Mouse (Mus musculus): Measurements from ENCODE around the gene Pam16. TPM values are rescaled to one million over a fixed set of nuclear protein-coding genes. Genes with fewer than 3 reads are reported as not detected.

Pam16 gene
- polyA plus RNA-seq, 1 experiment from 2014 or later, result 112 TPM

- Histone ChIP-seq H3K27me3 (no peaks in the 10 kb centered on the region), H3K4me3 (no peak overlapping the region), H3K9me3 (replicated peaks) (no peaks in the 10 kb centered on the region), H3K36me3 (peaks cover 8% of the 10 kb centered on the region; the same call in 1 of the 2 replicates), H3K4me2 (replicated peaks) (no peak overlapping the region), H3K27ac (peak overlapping the region; percentile 67; the same call in 1 of the 2 replicates), H3K9ac (no peak overlapping the region), H3K4me1 (peaks cover 87% of the 10 kb centered on the region)
- WGBS, result 71% methylated on average over 11 of the region's 11 CpGs
- ATAC-seq (ENCODE audit: low FRiP score), result no peak
These were observed 20.4 kb downstream of the Pam16 start for GRCm38 (mm10) chr16:4604293-4604837.

- H3K9ac ChIP-seq, result peak overlapping the region; percentile 43
- H3K4me2 ChIP-seq (replicated peaks), result peak overlapping the region; percentile 3; the same call in 1 of the 2 replicates
- H3K27ac ChIP-seq, result peak overlapping the region; percentile 67
- peaks cover 1% of the 10 kb centered on the region; the same call in 1 of the 2 replicates for H3K36me3 ChIP-seq
- peaks cover 96% of the 10 kb centered on the region for H3K4me1 ChIP-seq
- ATAC-seq (ENCODE audit: low FRiP score), result no peak
- no peak overlapping the region for H3K4me3 ChIP-seq
- no peaks in the 10 kb centered on the region for H3K9me3 ChIP-seq (replicated peaks)
- 71% methylated on average over 1 of the region's 1 CpGs for WGBS
- no peaks in the 10 kb centered on the region for H3K27me3 ChIP-seq
These were observed 21.3 kb downstream of the Pam16 start for GRCm38 (mm10) chr16:4603453-4603837.

GRCm38 (mm10) chr16:4602766-4603452 is 21.9 kb downstream of the Pam16 start:
- Histone ChIP-seq H3K9ac (peak overlapping the region; percentile 43; the same call in 1 of the 2 replicates), H3K4me3 (no peak overlapping the region), H3K27me3 (no peaks in the 10 kb centered on the region), H3K27ac (peak overlapping the region; percentile 67), H3K4me2 (replicated peaks) (peak overlapping the region; percentile 3; the same call in 1 of the 2 replicates), H3K9me3 (replicated peaks) (no peaks in the 10 kb centered on the region), H3K36me3 (no peaks in the 10 kb centered on the region), H3K4me1 (peaks cover 99% of the 10 kb centered on the region)
- 39% methylated on average over 7 of the region's 7 CpGs for WGBS
- no peak for ATAC-seq (ENCODE audit: low FRiP score)

GRCm38 (mm10) chr16:4602189-4602588 is 22.6 kb downstream of the Pam16 start:
- Histone ChIP-seq H3K4me3 (no peak overlapping the region), H3K27me3 (no peaks in the 10 kb centered on the region), H3K9me3 (replicated peaks) (no peaks in the 10 kb centered on the region), H3K4me2 (replicated peaks) (no peak overlapping the region; the same call in 1 of the 2 replicates), H3K4me1 (peaks cover 99% of the 10 kb centered on the region), H3K36me3 (no peaks in the 10 kb centered on the region), H3K9ac (0 out of 2 replicates have a peak overlapping the region, but pooled peaks have one; percentile 24), H3K27ac (peak overlapping the region; percentile 67)
- WGBS, result 19% methylated on average over 3 of the region's 3 CpGs
- no peak for ATAC-seq (ENCODE audit: low FRiP score)

GRCm38 (mm10) chr16:4600701-4601310 is 24.0 kb downstream of the Pam16 start:
- no peak for ATAC-seq (ENCODE audit: low FRiP score)
- WGBS, result 80% methylated on average over 9 of the region's 9 CpGs
- H3K4me2 ChIP-seq (replicated peaks), result no peak overlapping the region

GRCm38 (mm10) chr16:4599616-4600015 is 25.2 kb downstream of the Pam16 start:
- WGBS, result 77% methylated on average over 3 of the region's 3 CpGs
- Histone ChIP-seq H3K4me2 (replicated peaks) (peak overlapping the region; percentile 33; the same call in 1 of the 2 replicates), H3K4me1 (peaks cover 94% of the 10 kb centered on the region), H3K4me3 (no peak overlapping the region), H3K27ac (0 out of 2 replicates have a peak overlapping the region, but pooled peaks have one; percentile 62), H3K27me3 (no peaks in the 10 kb centered on the region), H3K9me3 (replicated peaks) (no peaks in the 10 kb centered on the region), H3K9ac (no peak overlapping the region), H3K36me3 (no peaks in the 10 kb centered on the region)
- ATAC-seq (ENCODE audit: low FRiP score), result no peak

More at GRCm38 (mm10) chr16:4600701-4601310, 24.0 kb downstream of the Pam16 start:
- H3K9me3 ChIP-seq (replicated peaks), result no peaks in the 10 kb centered on the region
- peaks cover 99% of the 10 kb centered on the region for H3K4me1 ChIP-seq
- no peak overlapping the region for H3K27ac ChIP-seq
- H3K9ac ChIP-seq, result no peak overlapping the region
- H3K27me3 ChIP-seq, result no peaks in the 10 kb centered on the region
- no peak overlapping the region for H3K4me3 ChIP-seq
- H3K36me3 ChIP-seq, result no peaks in the 10 kb centered on the region

GRCm38 (mm10) chr16:4598891-4599543 is 25.8 kb downstream of the Pam16 start:
- ATAC-seq (ENCODE audit: low FRiP score), result no peak
- Histone ChIP-seq H3K9ac (no peak overlapping the region), H3K27ac (peak overlapping the region; percentile 62), H3K4me2 (replicated peaks) (peak overlapping the region; percentile 33), H3K27me3 (no peaks in the 10 kb centered on the region), H3K9me3 (replicated peaks) (no peaks in the 10 kb centered on the region), H3K4me1 (peaks cover 89% of the 10 kb centered on the region), H3K36me3 (no peaks in the 10 kb centered on the region), H3K4me3 (no peak overlapping the region; the same call in 1 of the 2 replicates)
- WGBS, result 17% methylated on average over 6 of the region's 6 CpGs

- Histone ChIP-seq H3K27me3 (no peaks in the 10 kb centered on the region), H3K4me3 (no peak overlapping the region; the same call in 1 of the 2 replicates), H3K27ac (peak overlapping the region; percentile 62), H3K4me2 (replicated peaks) (peak overlapping the region; percentile 23), H3K9ac (0 out of 2 replicates have a peak overlapping the region, but pooled peaks have one; percentile 23), H3K36me3 (no peaks in the 10 kb centered on the region), H3K9me3 (replicated peaks) (no peaks in the 10 kb centered on the region), H3K4me1 (peaks cover 87% of the 10 kb centered on the region)
- 53% methylated on average over 5 of the region's 5 CpGs for WGBS
- ATAC-seq (ENCODE audit: low FRiP score), result no peak
These were observed 26.7 kb downstream of the Pam16 start for GRCm38 (mm10) chr16:4598041-4598440.

- no peaks in the 10 kb centered on the region for H3K36me3 ChIP-seq
- WGBS, result 53% methylated on average over 7 of the region's 7 CpGs
- ATAC-seq (ENCODE audit: low FRiP score), result no peak
- H3K4me2 ChIP-seq (replicated peaks), result peak overlapping the region; percentile 99
- peaks cover 87% of the 10 kb centered on the region for H3K4me1 ChIP-seq
- no peaks in the 10 kb centered on the region for H3K9me3 ChIP-seq (replicated peaks)
- peak overlapping the region; percentile 68 for H3K4me3 ChIP-seq
- peak overlapping the region; percentile 2; the same call in 1 of the 2 replicates for H3K9ac ChIP-seq
- peak overlapping the region; percentile 94 for H3K27ac ChIP-seq
- H3K27me3 ChIP-seq, result no peaks in the 10 kb centered on the region
These were observed 27.5 kb downstream of the Pam16 start for GRCm38 (mm10) chr16:4597296-4597695.

- ATAC-seq (ENCODE audit: low FRiP score), result no peak
- H3K4me2 ChIP-seq (replicated peaks), result peak overlapping the region; percentile 99
- H3K4me1 ChIP-seq, result peaks cover 83% of the 10 kb centered on the region
- H3K36me3 ChIP-seq, result no peaks in the 10 kb centered on the region
- no peaks in the 10 kb centered on the region for H3K9me3 ChIP-seq (replicated peaks)
- H3K27ac ChIP-seq, result peak overlapping the region; percentile 94
- H3K27me3 ChIP-seq, result no peaks in the 10 kb centered on the region
- WGBS, result 28% methylated on average over 2 of the region's 2 CpGs
- peak overlapping the region; percentile 92 for H3K9ac ChIP-seq
- H3K4me3 ChIP-seq, result peak overlapping the region; percentile 68
These were observed 28.0 kb downstream of the Pam16 start for GRCm38 (mm10) chr16:4596836-4597235.

GRCm38 (mm10) chr16:4596141-4596728 is 28.6 kb downstream of the Pam16 start:
- no peaks in the 10 kb centered on the region for H3K36me3 ChIP-seq
- peaks cover 77% of the 10 kb centered on the region for H3K4me1 ChIP-seq
- H3K27ac ChIP-seq, result peak overlapping the region; percentile 94
- WGBS, result 5% methylated on average over 2 of the region's 3 CpGs
- 0 out of 2 replicates have a peak, but pooled peaks have one; percentile 9 for ATAC-seq (ENCODE audit: low FRiP score)
- no peaks in the 10 kb centered on the region for H3K27me3 ChIP-seq
- peak overlapping the region; percentile 92 for H3K9ac ChIP-seq
- H3K4me3 ChIP-seq, result peak overlapping the region; percentile 68
- peak overlapping the region; percentile 99 for H3K4me2 ChIP-seq (replicated peaks)
- no peaks in the 10 kb centered on the region for H3K9me3 ChIP-seq (replicated peaks)
